Mouse (Mus musculus) myocyte (in vitro differentiated cells): ENCODE results near the gene Krtdap.

Source experiments
- MYOG ChIP-seq, 3 experiments: IDR thresholded peaks; one replicate each; pipeline ENCODE4 v1.6.1; 2011; ENCODE audit warnings: control low read depth in 2 of 3, low read depth in 2 of 3, mild to moderate bottlenecking in 2 of 3; ENCODE audit not compliant: insufficient read length in 2 of 3, control insufficient read depth in 1 of 3, insufficient read depth in 1 of 3
- POLR2A ChIP-seq: IDR thresholded peaks from one replicate; pipeline ENCODE4 v1.6.1; 2011; ENCODE audit warnings: low read depth, mild to moderate bottlenecking, control low read depth, moderate library complexity; ENCODE audit not compliant: insufficient read length
- REST ChIP-seq: IDR thresholded peaks from one replicate; pipeline ENCODE4 v1.6.1; 2011; ENCODE audit warnings: mild to moderate bottlenecking, control low read depth, moderate library complexity; ENCODE audit not compliant: insufficient read depth, insufficient read length
- TCF12 ChIP-seq: IDR thresholded peaks from one replicate; pipeline ENCODE4 v1.6.1; 2011; ENCODE audit warnings: mild to moderate bottlenecking, control low read depth; ENCODE audit not compliant: poor library complexity, insufficient read depth, severe bottlenecking
- USF1 ChIP-seq: IDR thresholded peaks from one replicate; pipeline ENCODE4 v1.6.1; 2011; ENCODE audit warnings: low read depth, mild to moderate bottlenecking, control low read depth, moderate library complexity

- no peak for TF ChIP-seq POLR2A
- TF ChIP-seq REST = no peak
- TF ChIP-seq MYOG (IDR thresholded peaks at IDR 0.05; ENCODE audit: control insufficient read depth in 1 of 3, insufficient read depth in 1 of 3, insufficient read length in 2 of 3, low read depth in 2 of 3) = no peak
- no peak for TF ChIP-seq USF1
- TF ChIP-seq TCF12 = no peak
Measured at GRCm38 (mm10) chr7:30766408-30766807, 21.3 kb upstream of the Krtdap start.
